Mouse (Mus musculus): ENCODE data around the gene Gm13030.
"Not testable (repeated sequence)": the region's sequence is repeated elsewhere in the genome, so short reads cannot be mapped to it uniquely, and the experiment has no call there.

Gm13030 gene

DNA sequence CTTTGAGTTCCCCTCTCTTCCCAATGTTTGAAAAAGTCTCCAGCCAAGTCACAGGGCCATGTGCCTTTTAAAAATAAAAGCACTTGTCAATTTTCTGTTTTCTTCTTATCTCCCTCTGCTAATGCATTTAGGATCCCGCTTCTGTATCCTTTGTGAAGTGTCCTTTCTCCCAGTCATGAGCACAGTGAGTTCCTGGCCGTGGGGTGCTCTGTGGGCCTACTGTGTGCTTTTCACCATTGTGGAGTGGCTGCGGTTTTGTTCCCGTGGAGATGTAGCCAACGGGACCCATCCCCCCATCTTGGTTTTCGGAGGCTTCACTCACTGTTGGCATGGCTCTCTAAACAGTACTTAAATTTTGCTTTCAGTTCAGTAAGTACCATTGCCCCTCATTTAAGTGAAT, 7.8 kb downstream of the Gm13030 start:
- in situ Hi-C loops (cut with MseI, MboI) = no loop called here

DNA sequence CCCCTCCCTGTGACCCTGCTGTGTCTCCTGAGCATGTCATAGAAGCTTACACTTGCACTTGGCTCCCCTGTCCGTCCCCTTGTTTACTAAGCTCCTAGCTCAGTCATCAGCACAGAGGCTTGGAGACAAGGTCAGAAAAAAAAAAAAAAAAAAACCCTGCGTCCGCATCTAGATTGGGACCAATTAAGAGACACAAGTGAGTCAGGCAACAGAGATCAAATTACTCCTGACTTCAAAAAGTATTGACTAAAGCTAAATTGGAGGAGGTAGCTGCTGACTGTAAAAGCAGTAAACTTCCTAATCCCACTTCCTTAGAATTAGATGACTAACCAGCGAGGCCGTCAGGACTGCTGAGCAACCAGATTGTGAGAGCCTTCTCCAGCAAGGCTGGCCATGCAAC, 8.7 kb downstream of the Gm13030 start:
- in situ Hi-C loops (cut with MseI, MboI) = no loop called here

- in situ Hi-C loops (cut with MseI, MboI) = no loop called here
Measured at GRCm38 (mm10) chr4:138863344-138863998, 10.3 kb downstream of the Gm13030 start, which contains the start of gene Pla2g5. Gene Pla2g5 (minus strand): TSS chr4:138863482.

DNA sequence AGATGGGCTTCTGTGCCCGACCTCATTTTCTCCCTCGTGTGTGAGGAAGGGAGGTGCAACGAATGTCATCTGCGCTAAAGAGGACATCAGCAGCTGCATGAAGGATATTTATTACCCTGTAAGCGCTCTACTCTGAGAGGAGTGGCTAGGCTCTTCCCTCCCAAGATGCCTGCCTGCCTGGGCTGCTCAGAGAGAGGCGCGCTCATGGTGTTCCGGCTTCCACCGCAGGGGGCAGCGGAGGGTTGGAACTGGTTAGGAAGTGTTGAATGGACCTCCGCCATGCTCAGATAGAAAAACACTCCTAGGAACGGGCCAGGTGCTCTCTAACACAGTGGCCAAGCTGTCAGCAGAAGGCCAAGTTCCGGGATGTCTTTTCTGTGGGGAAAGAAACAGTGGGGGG, 14.0 kb downstream of the Gm13030 start:
- in situ Hi-C loops (cut with MseI, MboI) = no loop called here

DNA sequence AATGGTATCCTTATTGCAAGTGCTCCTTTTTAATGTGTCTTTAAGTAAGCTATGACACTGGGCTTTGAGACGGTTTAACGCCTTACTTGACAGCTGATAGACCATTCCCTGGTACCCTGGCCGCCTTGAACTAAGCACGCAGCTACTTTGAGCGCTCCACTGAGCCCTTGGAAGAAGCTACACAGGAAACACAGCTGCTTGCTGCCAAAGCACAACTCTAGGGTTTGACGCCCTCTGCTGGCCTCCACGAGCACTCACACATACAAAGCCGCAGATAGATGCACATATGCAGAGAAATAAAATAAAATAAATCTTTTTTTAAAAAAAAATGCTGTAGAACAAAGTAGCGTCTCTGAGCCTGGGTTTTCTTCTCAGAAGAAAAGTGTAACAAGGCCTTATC, 14.5 kb downstream of the Gm13030 start:
- in situ Hi-C loops (cut with MseI, MboI) = no loop called here

GRCm38 (mm10) chr4:138858446-138858845, 15.3 kb downstream of the Gm13030 start:
- in situ Hi-C loops (cut with MseI, MboI) = no loop called here

DNA sequence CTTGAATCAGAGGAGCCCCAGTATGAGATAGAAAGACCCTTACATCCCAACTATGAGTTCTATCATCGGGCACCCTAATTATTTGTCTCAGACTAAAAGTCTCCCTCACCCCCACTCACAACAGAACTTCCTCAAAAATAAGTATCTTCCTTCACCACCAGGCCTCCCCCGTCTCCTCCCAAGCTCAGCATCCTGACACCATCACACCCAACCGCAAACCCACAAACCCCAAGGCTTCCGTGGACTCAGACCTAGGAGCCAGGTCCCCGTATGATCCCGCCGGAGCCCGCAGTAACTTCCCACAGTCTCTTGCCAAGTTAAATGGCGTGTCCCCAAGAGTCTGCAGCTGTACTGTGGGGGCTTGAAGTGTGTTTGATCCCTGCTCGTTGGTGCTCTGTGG, 16.2 kb downstream of the Gm13030 start:
- in situ Hi-C loops (cut with MseI, MboI) = no loop called here

- in situ Hi-C loops (cut with MseI, MboI) = no loop called here
Measured at GRCm38 (mm10) chr4:138856491-138856890, 17.3 kb downstream of the Gm13030 start.

- in situ Hi-C loops (cut with MseI, MboI) = no loop called here
Measured at GRCm38 (mm10) chr4:138855092-138855632, 18.6 kb downstream of the Gm13030 start.

DNA sequence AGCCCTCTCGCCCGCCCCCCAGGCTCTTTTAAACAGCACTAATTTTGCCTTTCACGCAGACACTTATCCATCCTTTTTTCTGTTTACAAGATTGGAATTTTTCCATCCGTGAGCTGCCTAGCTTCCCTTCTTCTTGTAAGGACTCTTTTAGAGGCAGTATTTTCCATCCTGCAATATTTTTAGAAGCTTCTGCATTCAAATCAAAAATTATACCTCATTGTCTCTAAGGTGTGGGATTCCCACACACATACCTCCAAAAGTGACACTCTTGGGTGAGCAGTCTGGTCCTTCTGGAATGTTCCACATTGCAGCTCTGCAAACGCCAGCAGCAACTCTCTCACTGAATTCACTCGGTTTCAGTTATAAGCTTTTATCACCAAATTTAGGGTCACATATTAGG, 20.8 kb downstream of the Gm13030 start:
- in situ Hi-C loops (cut with MseI, MboI) = loop anchor here in 1 of 2 experiments (5.0 kb wide), 1 partner anchor 406 kb away; no protein-coding TSS in a partner anchor

DNA sequence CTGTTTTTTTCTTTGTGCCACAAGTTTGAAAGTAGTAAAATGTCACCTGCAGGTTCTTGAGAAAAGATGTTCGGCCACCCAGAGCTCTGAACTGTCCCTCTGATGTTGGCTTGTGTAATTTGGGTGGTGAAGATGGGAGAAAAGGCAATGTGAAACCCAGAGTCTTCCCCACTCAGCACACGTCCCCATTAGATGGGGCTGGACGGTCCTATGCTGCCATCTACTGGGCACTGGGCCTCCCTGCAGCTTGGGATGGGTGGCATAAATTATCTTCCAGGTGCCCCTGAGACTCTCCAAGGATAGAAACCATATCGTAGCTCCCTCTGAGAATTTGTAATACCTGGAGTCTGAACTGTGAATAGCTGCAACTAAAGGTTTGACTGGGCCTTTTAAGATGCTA, 22.3 kb downstream of the Gm13030 start:
- in situ Hi-C loops (cut with MseI, MboI) = loop anchor here in 1 of 2 experiments (5.0 kb wide), 1 partner anchor 404 kb away; no protein-coding TSS in a partner anchor

DNA sequence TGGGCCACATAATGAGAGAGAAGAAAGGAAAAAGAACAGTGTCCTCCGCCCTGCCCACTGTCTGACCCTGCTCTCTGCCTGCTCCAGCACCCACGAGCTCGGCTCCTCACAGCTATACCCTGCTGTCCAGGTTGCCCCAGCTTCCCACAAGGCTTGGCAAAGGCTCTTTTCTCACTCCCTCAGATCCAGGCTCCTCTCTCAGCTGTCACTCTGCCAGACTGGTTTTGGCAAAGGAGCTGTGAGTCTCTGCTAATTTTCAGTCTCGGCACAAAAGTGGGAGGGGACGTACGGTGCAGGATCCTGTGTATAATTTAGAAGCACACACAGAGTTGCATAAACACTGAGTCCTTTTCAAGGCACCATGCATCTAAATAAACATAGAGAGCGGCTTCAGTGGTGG, 32.4 kb downstream of the Gm13030 start:
- in situ Hi-C loops (cut with MseI, MboI) = loop anchor here in 1 of 2 experiments (10.0 kb wide), 1 partner anchor 387 kb away; the partner anchor contains the start of gene Camk2n1

DNA sequence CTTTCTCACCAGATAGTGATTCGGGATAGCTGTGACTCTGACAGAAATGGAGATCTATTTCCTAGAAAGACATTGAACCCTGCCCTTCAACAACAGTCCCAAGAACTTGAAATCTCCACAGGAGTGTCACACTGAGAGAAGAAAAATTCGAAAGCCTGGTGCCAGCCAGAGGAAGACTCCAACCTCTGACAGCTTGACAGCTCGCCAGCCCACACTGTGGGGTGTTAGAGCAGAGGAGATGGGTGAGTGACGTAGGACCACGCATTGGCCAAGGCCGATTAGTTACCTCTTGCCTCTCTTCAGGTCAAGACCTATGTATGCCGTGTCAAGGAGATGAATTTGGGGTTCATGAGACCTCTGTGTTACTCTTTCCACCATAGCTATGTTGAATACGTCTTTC, 33.0 kb downstream of the Gm13030 start:
- in situ Hi-C loops (cut with MseI, MboI) = loop anchor here in 1 of 2 experiments (10.0 kb wide), 1 partner anchor 386 kb away; the partner anchor contains the start of gene Camk2n1

GRCm38 (mm10) chr4:138839806-138840205, 34.0 kb downstream of the Gm13030 start:
- in situ Hi-C loops (cut with MseI, MboI) = loop anchor here in 1 of 2 experiments (10.0 kb wide), 1 partner anchor 385 kb away; the partner anchor contains the start of gene Camk2n1

DNA sequence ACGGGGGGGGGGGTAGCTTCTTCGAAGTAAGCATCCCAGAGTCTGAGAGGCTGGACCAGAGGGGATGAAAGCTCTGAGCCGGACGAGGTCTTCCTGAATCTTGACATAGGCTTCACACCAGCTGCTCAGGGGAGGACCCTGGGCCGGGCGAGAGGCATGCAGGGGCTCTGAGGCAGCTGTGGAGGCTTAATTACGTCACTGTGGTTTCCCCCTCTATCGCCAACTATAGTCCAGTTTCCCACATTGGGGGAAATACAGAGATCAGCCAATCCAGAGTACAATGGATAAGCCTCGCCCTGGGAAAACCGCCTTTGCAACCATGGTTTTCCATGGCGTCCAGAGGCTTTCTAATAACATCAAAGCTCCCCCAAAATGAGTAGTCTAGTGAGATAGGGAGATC, 46.6 kb downstream of the Gm13030 start:
- in situ Hi-C loops (cut with MseI, MboI) = no loop called here

DNA sequence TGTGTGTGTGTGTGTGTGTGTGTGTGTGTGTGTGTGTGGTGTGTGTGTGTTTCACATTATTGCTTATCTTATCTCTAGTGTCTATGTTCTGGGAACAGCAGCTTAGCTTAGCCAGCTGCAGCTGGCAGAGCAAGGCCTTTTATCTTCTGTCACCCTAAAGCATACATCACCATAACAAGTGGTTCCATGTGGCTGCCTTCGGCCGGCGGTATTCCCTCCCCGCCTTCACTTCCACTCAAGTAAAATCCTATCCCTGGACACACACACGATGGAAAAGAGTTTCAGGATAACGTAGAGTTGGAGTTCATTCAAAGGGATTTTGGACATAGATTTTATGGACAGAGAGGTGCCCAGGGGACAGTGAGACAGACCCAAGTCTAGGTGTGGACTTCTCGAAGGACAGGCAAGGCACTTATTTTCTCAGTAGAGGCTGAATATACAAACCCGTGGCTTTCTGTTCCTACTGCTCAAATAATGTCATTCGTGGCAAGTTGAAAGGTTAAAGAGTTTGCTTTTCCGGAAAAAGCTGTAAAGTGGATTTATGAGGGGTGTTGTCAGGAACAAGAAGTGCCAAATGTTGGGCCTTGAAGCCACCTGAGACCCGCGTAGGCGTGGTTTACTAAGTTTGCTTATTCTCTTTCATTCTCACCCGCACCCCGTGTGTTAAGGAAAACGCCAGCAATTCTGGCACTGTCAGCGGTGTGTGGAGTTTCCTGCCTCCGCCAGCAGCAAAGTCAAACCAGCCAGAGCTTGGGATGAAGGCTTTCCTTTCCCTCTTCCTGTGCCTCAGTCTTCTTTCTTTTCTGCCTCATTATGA, 47.8 kb downstream of the Gm13030 start:
- in situ Hi-C loops (cut with MseI, MboI) = no loop called here

DNA sequence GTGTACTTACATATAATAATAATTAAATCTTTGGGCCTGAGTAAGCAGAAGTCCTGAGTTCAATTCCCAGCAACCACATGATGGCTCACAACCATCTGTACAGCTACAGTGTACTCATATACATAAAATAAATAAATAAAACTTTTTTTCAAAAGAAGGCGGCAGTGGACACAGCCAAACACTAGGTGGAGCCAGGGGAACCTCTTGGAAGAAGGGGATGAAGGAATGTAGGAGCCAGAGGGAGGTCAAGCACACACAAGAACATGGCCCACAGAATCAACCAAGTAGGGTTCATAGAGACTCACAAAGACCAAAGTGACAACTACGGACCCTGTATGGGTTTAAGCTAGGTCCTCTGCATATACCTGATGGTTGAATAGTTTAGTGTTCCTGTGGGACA, 49.1 kb downstream of the Gm13030 start:
- in situ Hi-C loops (cut with MseI, MboI) = no loop called here

- in situ Hi-C loops (cut with MseI, MboI) = not testable (repeated sequence)
Measured at GRCm38 (mm10) chr4:138824161-138824560, 49.6 kb downstream of the Gm13030 start.

- in situ Hi-C loops (cut with MseI, MboI) = no loop called here
Measured at GRCm38 (mm10) chr4:138821036-138821435, 52.7 kb downstream of the Gm13030 start.
